9 mouse cellular contexts compared by ENCODE assay signal in the genomic region with DNA sequence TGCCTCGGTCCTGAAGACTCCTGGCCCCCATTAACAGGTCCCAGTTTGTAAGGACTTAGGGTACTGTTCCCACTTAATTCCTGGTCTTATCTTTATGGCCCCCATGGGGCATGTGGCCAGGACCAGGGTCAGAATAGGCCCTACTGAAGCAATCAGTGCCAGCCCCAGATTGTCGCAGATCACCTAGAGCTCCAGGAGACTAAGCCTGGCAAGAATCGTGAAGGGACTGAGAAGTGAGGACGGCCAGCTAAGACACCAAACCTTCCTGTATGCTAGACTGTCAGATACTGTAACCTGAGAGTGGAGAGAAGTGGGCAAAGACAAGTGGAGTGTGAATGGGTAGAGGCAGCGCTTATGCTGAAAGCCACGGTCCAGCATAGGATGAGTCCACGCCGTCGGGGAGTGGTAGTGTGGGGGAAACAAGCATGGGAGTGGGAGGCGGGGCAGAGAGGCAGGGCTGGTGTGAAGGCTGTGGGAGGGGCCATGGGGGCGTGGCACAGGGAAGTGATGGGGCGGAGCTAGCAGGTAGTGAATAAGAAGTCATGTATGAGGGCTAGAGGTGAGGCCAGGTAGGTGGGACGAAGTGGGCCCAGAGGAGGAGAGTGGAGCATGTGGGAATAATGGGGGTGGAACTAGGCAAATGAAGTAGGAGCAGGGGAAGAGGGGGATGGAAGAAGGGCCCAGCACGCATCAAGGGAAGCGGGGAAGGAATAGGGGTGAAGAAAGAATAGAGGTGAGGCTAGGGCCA. TPM values are rescaled to one million over a fixed set of nuclear protein-coding genes. Genes with fewer than 3 reads are reported as not detected.
A peak's percentile ranks its signal among the peaks of the same experiment; 100 is the strongest.
DNase-seq lines count a peak whose midpoint lies in the region; ATAC-seq and TF ChIP-seq lines count a peak whose summit lies in the region.
"Had no signal": no experiment of that assay in that cellular context is flagged by ENCODE, and none has a peak within 500 bp of the region (broad histone marks: within the 10 kb centered on the region; RNA-seq: fewer than 3 reads in every experiment).

No protein-coding gene starts in this region.

- peaks cover 40% of the 10 kb centered on the region for H3K27me3 ChIP-seq in heart, embryonic 16.5 days (ENCODE audit: control insufficient read depth, insufficient read depth, low read length)
- H3K27me3 ChIP-seq in embryonic facial prominence, embryonic 15.5 days, result peaks cover 15% of the 10 kb centered on the region
- 0 out of 2 replicates have a peak, but pooled peaks cover 5% of the 10 kb centered on the region for H3K27me3 ChIP-seq in kidney, postnatal 0 days (ENCODE audit: insufficient read depth, low read length)

- ATAC-seq in heart, embryonic 16.5 days (replicated peaks; ENCODE audit: extremely low read depth, insufficient read depth, low FRiP score), result 0 out of 2 replicates have a peak, but pooled peaks have one; percentile 6
- ATAC-seq in embryonic facial prominence, embryonic 15.5 days (ENCODE audit: insufficient number of reproducible peaks, low FRiP score, low TSS enrichment, low read depth), result peak; percentile 35; the same call in 1 of the 2 replicates
- ATAC-seq in kidney, postnatal 0 days (replicated peaks; ENCODE audit: low FRiP score, low read depth), result peak; percentile 57
- ATAC-seq in megakaryocyte progenitor cell, adult 5-6 weeks (replicated peaks; ENCODE audit: poor library complexity), result peak; percentile 14; the same call in 1 of the 2 replicates

- TF ChIP-seq CTCF in kidney, postnatal 0 days (IDR thresholded peaks at IDR 0.05; ENCODE audit: low read depth), result no peak

- H3K4me3 ChIP-seq in heart, embryonic 16.5 days (ENCODE audit: low read length), result no peak overlapping the region
- peak overlapping the region; percentile 58 for H3K4me3 ChIP-seq in embryonic facial prominence, embryonic 15.5 days (replicated peaks)
- peak overlapping the region; percentile 55; the same call in 1 of the 2 replicates for H3K4me3 ChIP-seq in kidney, postnatal 0 days (replicated peaks; ENCODE audit: low read depth, low read length)

- DNase-seq in heart, adult 8-10 months (ENCODE audit: low spot score), result no peak
- DNase-seq in kidney, postnatal 0 days (ENCODE audit: low spot score), result peak; percentile 19
- no peak for DNase-seq in layer of hippocampus, adult 11-12 months (ENCODE audit: low spot score)
- no peak for DNase-seq in adrenal gland, adult 2 months
- no peak for DNase-seq in layer of hippocampus, adult 9-11 months

- no peak overlapping the region for H3K27ac ChIP-seq in heart, embryonic 16.5 days (ENCODE audit: low read length)
- no peak overlapping the region for H3K27ac ChIP-seq in embryonic facial prominence, embryonic 15.5 days (replicated peaks)
- no peak overlapping the region for H3K27ac ChIP-seq in kidney, postnatal 0 days

- no peak overlapping the region for H3K9ac ChIP-seq in heart, embryonic 16.5 days (ENCODE audit: low read length)
- no peak overlapping the region for H3K9ac ChIP-seq in embryonic facial prominence, embryonic 15.5 days
- no peak overlapping the region for H3K9ac ChIP-seq in kidney, postnatal 0 days (ENCODE audit: low read depth, low read length)

- peaks cover 6% of the 10 kb centered on the region for H3K4me1 ChIP-seq in heart, embryonic 16.5 days (ENCODE audit: control insufficient read depth, insufficient read depth, low read length)
- H3K4me1 ChIP-seq in embryonic facial prominence, embryonic 15.5 days, result peaks cover 22% of the 10 kb centered on the region
- H3K4me1 ChIP-seq in kidney, postnatal 0 days (replicated peaks; ENCODE audit: insufficient read depth, low read length), result peaks cover 6% of the 10 kb centered on the region

- H3K36me3 ChIP-seq in heart, embryonic 16.5 days (ENCODE audit: control insufficient read depth, insufficient read depth), result no peaks in the 10 kb centered on the region
- H3K36me3 ChIP-seq in embryonic facial prominence, embryonic 15.5 days, result no peaks in the 10 kb centered on the region
- H3K36me3 ChIP-seq in kidney, postnatal 0 days (ENCODE audit: insufficient read depth, low read length), result no peaks in the 10 kb centered on the region

- 9% methylated on average over 15 of the region's 15 CpGs for WGBS in heart, embryonic 16.5 days
- 10% methylated on average over 15 of the region's 15 CpGs for WGBS in embryonic facial prominence, embryonic 15.5 days
- WGBS in kidney, postnatal 0 days, result 7% methylated on average over 15 of the region's 15 CpGs

- no peaks in the 10 kb centered on the region for H3K9me3 ChIP-seq in heart, embryonic 16.5 days (replicated peaks; ENCODE audit: control insufficient read depth, low read length)
- no peaks in the 10 kb centered on the region for H3K9me3 ChIP-seq in embryonic facial prominence, embryonic 15.5 days (replicated peaks)
- no peaks in the 10 kb centered on the region for H3K9me3 ChIP-seq in kidney, postnatal 0 days (replicated peaks; ENCODE audit: low read length)

- H3K4me2 ChIP-seq in heart, embryonic 16.5 days (ENCODE audit: low read depth, low read length), result peak overlapping the region; percentile 91; the same call in 1 of the 2 replicates
- peak overlapping the region; percentile 99 for H3K4me2 ChIP-seq in embryonic facial prominence, embryonic 15.5 days (replicated peaks)
- H3K4me2 ChIP-seq in kidney, postnatal 0 days (ENCODE audit: low read length), result peak overlapping the region; percentile 91

RNA-seq across cellular contexts. Expression of a gene that starts 8.7 kb away (rescaled TPM):
- 1.1 and 1.4 TPM in 2 replicates for polyA plus RNA-seq in heart, embryonic 16.5 days (2015; fragmentation: Nextera tagmentation; extraction: Ambion mirVana)
- total RNA-seq in heart, adult 8-10 months (2022), result under 1 TPM; 0.22 to 0.40 (median 0.27) TPM
- 6.1 and 7.1 TPM in 2 replicates for polyA plus RNA-seq in embryonic facial prominence, embryonic 15.5 days (2015; fragmentation: Nextera tagmentation; extraction: Ambion mirVana)
- polyA plus RNA-seq in kidney, postnatal 0 days (2015; fragmentation: Nextera tagmentation; extraction: Ambion mirVana), result 2.5 and 3.1 TPM in 2 replicates
- total RNA-seq in megakaryocyte progenitor cell, adult 5-6 weeks (2015), result not detected in 2 replicates
- total RNA-seq in megakaryocyte progenitor cell, adult 5-6 weeks (2017), result not detected in 2 replicates
- total RNA-seq in adrenal gland, adult 2 months (2021), result 10 to 100 TPM; 20.9 to 32.0 TPM
- polyA plus RNA-seq in adrenal gland, adult 2 months (2012; rRNA removed), result 48.8 and 69.9 TPM in 2 replicates
- total RNA-seq: hematopoietic stem cell, adult 5-6 weeks had no signal

Comparison
In these comparisons a context has a peak if more than half of its experiments do, and no peak if none do; other contexts are left out.
1. ATAC-seq: peak in every context shown above with its lines; median percentile 57 in kidney, postnatal 0 days; 35 in embryonic facial prominence, embryonic 15.5 days; 14 in megakaryocyte progenitor cell, adult 5-6 weeks; 6 in heart, embryonic 16.5 days.